Mouse (Mus musculus): Measurements from ENCODE around the gene Ttc28.

Ttc28 gene

DNA sequence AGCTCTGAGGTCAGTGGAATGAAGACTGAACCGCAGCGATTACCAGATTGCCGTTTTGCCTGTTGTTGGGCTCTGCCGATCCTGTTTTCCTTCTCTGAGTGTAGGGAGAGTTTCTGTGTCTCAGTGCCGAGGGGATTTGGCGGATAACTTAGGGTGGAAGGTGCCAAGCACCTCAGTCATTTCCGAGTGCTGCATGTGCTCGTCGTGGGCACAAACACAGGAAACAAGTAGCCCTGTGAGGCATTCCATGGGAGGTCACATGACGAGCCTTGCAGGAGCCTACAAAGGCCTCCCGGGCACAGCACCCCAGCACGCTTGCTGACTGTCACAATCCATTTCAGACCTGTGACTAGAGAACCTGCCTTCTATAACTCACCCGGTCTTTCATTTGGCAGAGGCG lies 260.0 kb downstream of the Ttc28 start:
- DNase-seq, result no peak

DNA sequence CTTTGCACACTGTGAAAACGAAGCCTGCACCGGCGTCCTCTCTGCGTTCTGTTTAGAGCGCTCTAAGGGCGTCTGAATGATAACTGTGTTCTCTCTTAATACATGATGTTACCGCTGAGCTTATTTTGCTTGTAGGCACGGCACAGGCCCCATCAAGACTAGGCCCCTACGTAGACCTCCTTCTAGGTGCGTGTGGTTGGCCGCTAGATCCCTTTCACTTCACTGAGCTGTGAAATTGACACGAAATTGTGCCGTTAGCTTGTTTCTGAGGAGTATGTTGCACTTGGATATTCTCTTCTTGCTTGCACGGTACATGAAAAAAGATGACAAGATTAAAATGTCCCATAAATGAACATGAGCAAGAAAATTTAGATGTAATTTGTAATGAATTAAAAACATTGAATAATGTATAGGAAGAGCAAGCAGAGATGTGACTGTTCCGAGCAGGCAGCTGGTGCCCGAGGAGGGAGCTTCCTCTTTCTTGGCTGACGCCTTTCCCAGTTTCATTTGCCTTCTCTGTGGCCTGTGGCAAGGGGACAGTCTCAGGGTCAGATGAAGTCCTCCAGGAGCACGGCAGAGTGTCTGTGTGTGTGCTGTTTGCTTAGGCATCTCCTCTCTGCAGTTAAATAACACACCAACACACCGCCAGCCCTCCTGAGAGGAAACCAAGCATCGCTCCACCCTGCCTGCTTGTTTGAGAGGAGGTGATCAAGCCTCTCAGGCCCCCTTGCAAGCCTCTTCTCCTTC lies 261.7 kb downstream of the Ttc28 start:
- peak; percentile 57 for DNase-seq

GRCm38 (mm10) chr5:111142837-111143236 lies 263.2 kb downstream of the Ttc28 start:
- no peak for DNase-seq

GRCm38 (mm10) chr5:111144411-111144810 lies 264.8 kb downstream of the Ttc28 start:
- DNase-seq, result peak; percentile 59

DNA sequence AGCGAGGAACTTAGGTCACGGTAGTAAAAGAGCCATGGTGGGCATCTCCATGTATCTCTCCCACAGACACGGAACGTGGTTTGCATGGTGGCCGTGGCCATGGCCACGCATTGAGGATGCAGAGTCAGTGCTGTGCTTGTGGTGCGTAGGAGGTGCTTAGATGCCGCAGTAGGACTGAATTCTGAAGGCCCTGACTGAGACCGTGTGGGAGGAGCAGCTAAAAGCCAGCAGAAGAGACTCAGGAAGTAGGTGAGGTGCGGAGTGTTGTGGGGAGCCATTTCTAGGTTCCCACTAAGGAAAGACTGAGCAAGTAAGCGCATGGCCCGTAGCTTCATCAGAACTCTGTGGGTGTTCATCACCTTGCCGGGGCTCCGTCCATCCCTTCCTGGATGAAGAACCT lies 271.0 kb downstream of the Ttc28 start:
- DNase-seq, result no peak

DNA sequence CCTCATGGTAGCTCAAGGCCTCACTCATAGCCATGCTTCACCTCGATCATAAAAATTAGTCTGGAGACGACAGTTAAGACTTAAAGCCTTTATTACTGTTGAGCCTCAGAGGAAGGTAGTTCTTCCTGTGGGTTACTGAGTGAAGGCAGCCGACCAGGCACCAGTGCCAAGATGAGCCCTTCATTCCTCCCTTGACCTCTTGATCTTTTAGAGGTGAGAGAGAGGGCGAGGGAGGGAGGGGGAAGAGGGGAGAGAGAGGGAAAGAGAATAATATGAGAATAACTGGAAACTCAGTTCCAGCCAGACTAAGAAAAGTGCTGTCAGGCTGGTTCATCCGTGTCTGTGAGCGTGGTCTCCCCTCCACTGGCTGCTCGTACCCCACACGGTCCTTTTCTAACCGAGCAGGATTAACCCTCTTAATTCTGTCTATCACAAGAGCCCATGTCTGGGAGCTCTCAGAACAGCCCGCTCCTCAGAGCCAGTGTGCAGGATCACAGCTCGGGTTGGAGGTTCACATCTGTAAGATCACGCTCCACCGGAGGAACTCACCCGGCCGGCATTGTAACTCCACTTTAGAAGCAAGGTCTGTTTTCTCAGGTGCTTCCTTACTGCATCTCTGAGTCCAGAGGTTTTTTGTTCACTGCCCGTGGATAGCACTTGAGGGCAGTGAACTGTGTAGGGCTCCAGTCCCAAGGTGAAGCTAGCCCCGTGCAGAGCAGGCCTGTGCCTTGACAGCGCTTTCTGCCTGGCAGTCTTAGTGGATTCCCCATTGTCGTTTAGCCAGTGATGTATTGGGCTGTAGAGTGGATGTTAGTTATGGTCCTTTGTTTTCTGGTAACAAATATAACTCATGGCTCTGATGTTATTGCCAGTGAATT lies 272.5 kb downstream of the Ttc28 start:
- no peak for DNase-seq

GRCm38 (mm10) chr5:111154586-111154985 lies 275.0 kb downstream of the Ttc28 start:
- DNase-seq, result peak; percentile 59

DNA sequence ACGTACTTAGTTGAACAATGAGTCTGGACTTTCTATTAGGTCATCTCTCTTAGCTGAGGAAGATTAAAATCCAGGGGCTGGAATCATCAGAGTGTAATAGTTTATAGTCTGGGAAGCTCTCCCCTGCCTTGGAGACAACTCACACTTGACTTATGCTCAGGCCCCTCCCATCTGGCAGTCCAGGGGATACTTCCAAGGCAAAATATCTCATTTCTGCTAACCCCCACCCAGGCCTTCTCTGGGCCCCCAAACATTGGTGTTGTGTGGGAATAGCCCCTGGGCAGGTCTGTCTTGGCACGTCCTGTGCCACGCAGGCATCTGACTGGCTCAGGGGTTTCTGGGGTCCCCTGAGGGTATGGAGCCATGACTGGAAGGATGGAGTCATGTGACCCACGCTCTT lies 275.7 kb downstream of the Ttc28 start:
- no peak for DNase-seq

DNA sequence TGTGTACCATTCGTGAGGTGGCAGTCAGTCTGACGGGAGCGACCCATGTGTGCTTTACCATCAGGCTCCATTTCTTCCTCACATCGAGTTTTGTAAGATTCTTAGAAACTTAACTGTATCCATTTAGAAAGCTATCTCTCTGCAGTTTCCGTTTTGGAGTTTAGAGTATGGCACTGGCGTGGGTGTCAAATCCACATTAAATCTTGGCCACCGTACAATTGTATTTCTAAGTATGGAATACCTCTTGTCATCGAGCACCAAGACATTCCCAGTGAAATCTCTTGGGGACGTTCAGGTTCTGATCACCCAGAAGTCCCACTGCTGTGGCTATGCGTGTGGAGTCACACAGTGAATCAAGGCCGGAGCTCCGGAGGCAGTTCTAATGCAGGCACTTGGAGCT lies 276.3 kb downstream of the Ttc28 start:
- DNase-seq, result no peak

GRCm38 (mm10) chr5:111158266-111158665 lies 278.7 kb downstream of the Ttc28 start:
- DNase-seq, result no peak

GRCm38 (mm10) chr5:111159628-111160321 lies 280.2 kb downstream of the Ttc28 start:
- no peak for DNase-seq

- no peak for DNase-seq
Measured at GRCm38 (mm10) chr5:111161146-111161930, 281.7 kb downstream of the Ttc28 start.

DNA sequence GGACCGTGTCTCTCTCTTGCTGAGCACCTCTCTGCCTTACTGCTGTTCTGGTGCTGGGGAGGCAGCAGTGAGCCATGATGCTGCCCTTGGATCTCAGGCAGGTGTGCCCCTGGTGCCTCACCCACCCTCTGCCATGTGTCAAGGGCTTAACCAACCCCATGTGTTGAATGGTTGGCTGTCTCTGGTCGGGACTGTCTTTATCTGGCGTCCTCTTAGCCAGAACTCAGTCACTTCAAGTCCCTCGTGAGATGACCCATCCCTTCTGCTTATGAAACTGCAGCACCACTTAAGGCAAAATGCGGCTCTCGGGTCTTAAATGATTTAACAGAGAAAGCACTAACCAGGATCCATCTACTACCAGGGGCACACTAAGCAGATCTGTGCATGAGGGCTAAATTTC lies 283.3 kb downstream of the Ttc28 start:
- peak; percentile 46 for DNase-seq

DNA sequence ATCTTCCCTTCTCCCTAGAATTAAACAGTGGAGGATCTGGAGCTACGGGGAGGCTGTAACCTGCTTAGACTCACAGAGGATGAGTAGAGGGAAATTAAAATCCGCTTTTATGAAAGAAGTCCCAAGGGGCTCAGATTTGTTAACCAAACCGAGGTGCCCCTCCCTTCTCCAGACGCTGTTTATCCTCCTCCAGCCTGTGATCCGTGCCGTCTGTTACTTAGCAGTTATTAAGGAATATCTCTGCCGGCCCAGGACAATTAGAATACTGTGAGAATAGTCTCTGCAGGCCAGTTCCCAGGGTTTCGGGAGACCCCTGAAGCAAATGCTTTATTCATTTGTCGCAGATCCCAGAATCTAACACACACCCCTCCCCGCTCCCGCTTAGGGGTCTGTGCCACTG lies 283.8 kb downstream of the Ttc28 start:
- DNase-seq, result peak; percentile 59

GRCm38 (mm10) chr5:111164348-111164920 lies 284.8 kb downstream of the Ttc28 start:
- no peak for DNase-seq

DNA sequence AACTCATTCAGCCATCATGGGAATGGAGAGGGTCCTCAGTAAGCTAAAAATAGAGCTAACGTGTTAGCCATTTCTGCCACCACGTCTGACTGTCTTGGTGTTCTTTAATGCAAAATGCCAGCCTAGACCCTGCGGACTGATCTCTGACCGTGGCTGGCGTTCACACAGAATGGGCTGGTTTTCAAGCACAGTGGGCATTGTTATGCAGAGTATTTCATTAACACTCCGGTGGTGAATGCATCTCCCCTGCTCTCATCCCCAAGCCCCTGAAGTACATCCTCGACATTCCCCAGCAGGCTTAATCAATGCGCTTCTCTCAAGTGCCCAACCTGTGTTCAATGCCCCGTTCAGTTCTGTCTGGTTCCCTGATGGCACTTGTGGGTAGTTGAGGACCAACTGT lies 290.8 kb downstream of the Ttc28 start:
- DNase-seq, result no peak

GRCm38 (mm10) chr5:111175410-111175809 lies 295.8 kb downstream of the Ttc28 start:
- peak; percentile 48 for DNase-seq

GRCm38 (mm10) chr5:111175842-111176241 lies 296.2 kb downstream of the Ttc28 start:
- DNase-seq, result no peak

DNA sequence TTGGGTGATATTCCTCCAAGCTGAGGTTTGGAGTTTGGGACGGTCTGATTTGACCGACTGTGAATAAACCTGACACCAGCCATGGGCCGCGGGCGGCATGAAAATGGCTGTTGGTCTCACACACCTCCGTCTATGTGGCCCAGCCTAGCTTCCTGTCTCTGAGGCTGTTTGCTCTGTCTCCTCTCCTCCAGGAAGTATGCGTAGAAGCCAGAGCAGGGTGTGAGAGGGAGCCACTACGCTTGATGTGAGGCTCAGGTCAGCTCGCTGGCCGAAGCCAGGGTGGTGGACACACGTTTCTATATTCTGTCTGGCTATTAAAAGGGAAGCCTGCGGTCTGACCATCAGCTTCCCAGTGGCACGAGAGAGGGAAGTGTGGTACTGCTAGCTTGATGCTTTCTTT lies 296.8 kb downstream of the Ttc28 start:
- no peak for DNase-seq

DNA sequence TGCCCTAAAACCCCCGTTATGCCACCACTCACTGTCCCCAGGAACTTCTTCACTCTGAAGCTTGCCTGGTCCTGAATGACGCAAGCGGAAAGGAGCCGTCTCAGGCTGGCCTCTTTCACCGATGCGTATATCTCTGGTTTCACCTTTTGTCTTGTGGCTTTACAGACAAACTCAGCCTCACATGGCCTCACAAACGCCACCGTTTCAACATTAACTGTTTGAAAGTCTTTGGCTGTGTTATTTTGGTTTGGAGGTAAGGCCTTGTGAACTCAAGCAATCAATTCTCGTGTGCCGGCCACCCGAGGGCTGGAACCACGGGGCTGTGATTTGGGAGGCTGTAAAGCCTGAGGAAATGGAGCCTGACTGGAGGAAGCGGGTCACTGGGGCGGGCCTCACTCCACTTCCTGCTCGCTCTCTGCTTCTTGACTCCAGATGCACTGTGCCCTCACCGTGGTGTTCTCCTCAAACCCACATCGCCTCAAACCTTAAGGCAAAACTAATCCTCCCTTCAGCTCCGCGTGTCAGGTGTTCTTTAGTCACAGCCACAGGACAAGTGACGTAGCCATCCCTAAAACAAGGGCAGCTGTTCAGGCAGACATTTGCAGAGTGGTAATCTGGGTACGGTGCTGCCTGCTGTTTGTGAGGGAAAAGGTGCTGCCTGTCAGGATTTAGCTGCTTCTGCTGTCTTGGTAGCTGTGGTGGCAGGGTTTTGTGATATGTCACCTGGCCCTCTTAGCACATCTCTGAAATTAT lies 298.9 kb downstream of the Ttc28 start:
- peak; percentile 62 for DNase-seq

DNA sequence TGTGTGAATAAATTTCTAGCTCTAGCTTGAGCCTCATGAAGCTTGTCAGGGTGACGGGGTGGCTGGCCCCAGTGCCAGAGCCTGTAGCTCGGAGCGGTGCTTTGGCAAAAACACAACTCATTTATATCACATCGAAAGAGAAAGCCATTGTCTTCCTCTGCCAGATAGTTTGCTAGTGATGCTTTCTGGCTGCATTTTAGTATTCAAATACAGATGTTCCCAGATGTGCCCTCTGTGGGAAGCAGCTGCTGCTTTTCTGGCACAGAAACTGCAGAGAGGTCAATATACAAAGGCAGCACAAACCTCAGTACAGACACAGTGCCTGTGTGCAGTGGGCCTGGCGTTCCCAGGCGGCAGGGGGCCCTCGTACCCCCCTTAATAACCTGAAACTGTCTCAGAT lies 300.0 kb downstream of the Ttc28 start:
- DNase-seq, result peak; percentile 48
